Mouse (Mus musculus) lung, embryonic 15.5 days (tissue): Measurements from ENCODE around the gene Enkur. TPM values are rescaled to one million over a fixed set of nuclear protein-coding genes. Genes with fewer than 3 reads are reported as not detected.
"Not testable (repeated sequence)": the region's sequence is repeated elsewhere in the genome, so short reads cannot be mapped to it uniquely, and the experiment has no call there.

Experiments
- ATAC-seq: fragments of 200-750 bp; cut with Nextera tagmentation; 2 replicates; pipeline ENCODE4 v1.8.0; 2017; ENCODE audit warnings: moderate number of reproducible peaks, borderline replicate concordance; ENCODE audit not compliant: low FRiP score, low TSS enrichment; ENCODE audit errors: extremely low read depth
- H3K27ac ChIP-seq: fragments of 300-500 bp; sonication (generic); 2 replicates; pipeline ENCODE4 v1.5.1; 2015; ENCODE audit warnings: moderate library complexity, mild to moderate bottlenecking, inconsistent platforms
- H3K27me3 ChIP-seq: fragments of 300-500 bp; sonication (generic); 2 replicates; pipeline ENCODE4 v1.6.1; 2015; ENCODE audit warnings: inconsistent platforms
- H3K36me3 ChIP-seq: fragments of 300-500 bp; sonication (generic); 2 replicates; pipeline ENCODE4 v1.6.1; 2015; ENCODE audit warnings: inconsistent platforms
- H3K4me1 ChIP-seq: fragments of 300-500 bp; sonication (generic); 2 replicates; pipeline ENCODE4 v1.6.1; 2015; ENCODE audit warnings: inconsistent platforms
- H3K4me2 ChIP-seq: fragments of 300-500 bp; sonication (generic); 2 replicates; pipeline ENCODE4 v1.6.1; 2015; ENCODE audit warnings: inconsistent platforms, mild to moderate bottlenecking, moderate library complexity
- H3K4me3 ChIP-seq: fragments of 300-500 bp; sonication (generic); 2 replicates; pipeline ENCODE4 v1.5.1; 2015; ENCODE audit warnings: mild to moderate bottlenecking, inconsistent platforms
- H3K9ac ChIP-seq: fragments of 300-500 bp; sonication (generic); 2 replicates; pipeline ENCODE4 v1.6.1; 2015; ENCODE audit warnings: inconsistent platforms
- H3K9me3 ChIP-seq: fragments of 300-500 bp; sonication (generic); 2 replicates; pipeline ENCODE4 v1.6.1; 2016; ENCODE audit warnings: inconsistent platforms
- WGBS: fragments of 180-500 bp; shearing (Covaris S2); methylation state at CpG from one replicate; pipeline ENCODE4 v1.1.7; 2015; 5-methylcytosine and 5-hydroxymethylcytosine counted together
- polyA plus RNA-seq: library from polyadenylated mRNA; unstranded; fragments of >200 nt; fragmentation: Nextera tagmentation; extraction: Ambion mirVana; gene quantifications from 2 replicates; pipeline ENCODE4 v1.2.1, GENCODE M21; 2015

Enkur gene
- 2.9 and 3.0 TPM in 2 replicates for polyA plus RNA-seq

DNA sequence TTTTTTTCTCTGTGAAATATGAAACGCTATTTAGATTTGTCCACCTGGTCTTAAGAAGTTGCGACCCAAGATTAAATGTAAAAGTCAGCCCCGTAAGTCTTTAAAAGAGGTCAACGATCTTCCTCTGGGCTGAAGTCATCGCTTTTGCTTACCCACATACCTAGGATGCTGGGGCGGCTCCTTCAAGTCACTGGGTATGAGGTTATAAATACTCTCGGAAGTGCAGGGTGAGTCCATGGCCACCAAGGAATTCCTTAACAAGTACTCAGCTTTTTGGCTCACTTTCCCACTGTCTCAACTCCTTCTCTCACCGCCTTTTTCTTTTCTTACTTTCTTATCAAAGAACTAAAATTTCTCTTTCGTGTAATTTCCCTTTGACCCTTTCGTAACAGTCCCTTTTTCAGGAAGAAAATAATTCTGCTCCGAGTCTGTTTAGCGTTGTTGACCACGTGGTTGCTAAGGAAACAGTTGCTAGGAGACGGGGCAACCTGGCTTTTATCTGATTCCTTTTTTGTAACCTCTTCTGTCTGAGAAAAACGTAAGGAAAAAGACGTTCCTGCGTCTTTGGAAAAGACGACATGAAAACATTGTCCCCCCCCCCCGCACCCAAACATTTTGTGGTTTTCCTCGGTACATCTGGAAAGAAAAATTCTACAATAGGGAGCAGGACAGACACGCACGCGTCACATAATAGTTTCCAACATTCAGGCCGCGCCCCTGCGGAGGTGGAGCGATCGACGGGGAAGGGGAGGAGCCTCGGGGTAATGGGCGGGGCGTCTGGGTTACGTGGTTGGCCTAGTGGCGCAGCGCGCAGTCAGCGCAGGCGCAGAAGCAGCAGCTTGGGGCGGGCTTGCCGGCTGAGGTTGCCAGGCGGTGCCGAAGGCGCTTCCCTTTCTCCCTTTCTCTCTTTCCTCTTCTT lies at the start of gene Enkur, which contains the start of gene Thnsl1:
Gene Enkur (minus strand): TSS at position 454 of the 919 bp plus-strand sequence.
Gene Thnsl1 (plus strand): TSS at position 813 of the 919 bp plus-strand sequence.
- Histone ChIP-seq H3K4me1 (peaks cover 8% of the 10 kb centered on the region; the same call in 1 of the 2 replicates), H3K9me3 (no peaks in the 10 kb centered on the region), H3K4me2 (peak within 1 kb of the TSS; percentile 86), H3K36me3 (no peaks in the 10 kb centered on the region), H3K27ac (peak within 1 kb of the TSS; percentile 58), H3K4me3 (peak within 1 kb of the TSS; percentile 61), H3K9ac (peak within 1 kb of the TSS; percentile 59), H3K27me3 (no peaks in the 10 kb centered on the region)
- ATAC-seq: peak; percentile 100
- WGBS: 2% methylated on average over 43 of the region's 43 CpGs

DNA sequence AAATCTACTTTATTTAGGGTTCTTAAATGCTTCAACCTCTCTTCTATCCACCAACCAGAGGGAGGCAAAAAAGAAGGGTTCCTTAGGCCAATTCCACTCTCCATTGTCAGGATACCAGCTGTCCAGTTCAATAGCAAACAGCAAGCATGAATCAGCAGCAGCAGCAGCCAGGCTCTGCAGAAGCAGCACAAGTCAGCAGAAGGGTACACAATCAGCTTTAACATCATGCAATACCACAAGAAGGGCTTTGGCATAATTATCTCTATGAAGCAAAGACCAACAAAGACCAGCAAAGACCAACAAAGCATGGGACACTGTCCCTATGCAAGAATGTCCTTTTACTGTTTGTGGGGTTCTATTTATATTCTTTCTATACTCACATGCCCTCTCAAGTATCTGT lies 49.1 kb upstream of the Enkur start:
- Histone ChIP-seq H3K27me3 (no peaks in the 10 kb centered on the region), H3K36me3 (no peaks in the 10 kb centered on the region), H3K4me2 (no peak overlapping the region), H3K4me1 (peaks cover 4% of the 10 kb centered on the region; the same call in 1 of the 2 replicates), H3K4me3 (no peak overlapping the region), H3K9ac (no peak overlapping the region), H3K27ac (no peak overlapping the region), H3K9me3 (no peaks in the 10 kb centered on the region)
- no peak for ATAC-seq

DNA sequence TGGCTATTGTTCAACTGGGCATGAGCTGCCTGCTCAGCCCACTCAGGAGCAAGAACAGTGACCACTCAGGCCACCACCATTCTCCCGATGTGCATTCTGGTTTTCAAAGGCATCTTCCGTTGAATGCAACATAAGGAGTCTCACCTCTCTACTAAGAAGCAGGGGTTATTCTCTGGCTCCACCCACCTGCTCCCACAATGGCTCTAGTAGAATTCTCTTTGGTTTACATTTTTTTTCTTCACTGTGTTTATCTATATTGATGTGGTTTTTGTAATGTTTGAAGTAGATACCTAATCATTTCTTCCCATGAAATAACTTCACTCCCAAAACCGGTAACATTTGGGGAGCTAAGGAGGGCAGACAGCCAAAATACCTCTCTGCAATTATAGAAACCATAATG lies 48.5 kb upstream of the Enkur start:
- ATAC-seq: no peak
- Histone ChIP-seq H3K4me2 (no peak overlapping the region), H3K9ac (no peak overlapping the region), H3K4me3 (no peak overlapping the region), H3K9me3 (no peaks in the 10 kb centered on the region), H3K27me3 (no peaks in the 10 kb centered on the region), H3K27ac (no peak overlapping the region), H3K4me1 (peaks cover under 1% of the 10 kb centered on the region; the same call in 1 of the 2 replicates), H3K36me3 (no peaks in the 10 kb centered on the region)
- 65% methylated on average over 3 of the region's 3 CpGs for WGBS

DNA sequence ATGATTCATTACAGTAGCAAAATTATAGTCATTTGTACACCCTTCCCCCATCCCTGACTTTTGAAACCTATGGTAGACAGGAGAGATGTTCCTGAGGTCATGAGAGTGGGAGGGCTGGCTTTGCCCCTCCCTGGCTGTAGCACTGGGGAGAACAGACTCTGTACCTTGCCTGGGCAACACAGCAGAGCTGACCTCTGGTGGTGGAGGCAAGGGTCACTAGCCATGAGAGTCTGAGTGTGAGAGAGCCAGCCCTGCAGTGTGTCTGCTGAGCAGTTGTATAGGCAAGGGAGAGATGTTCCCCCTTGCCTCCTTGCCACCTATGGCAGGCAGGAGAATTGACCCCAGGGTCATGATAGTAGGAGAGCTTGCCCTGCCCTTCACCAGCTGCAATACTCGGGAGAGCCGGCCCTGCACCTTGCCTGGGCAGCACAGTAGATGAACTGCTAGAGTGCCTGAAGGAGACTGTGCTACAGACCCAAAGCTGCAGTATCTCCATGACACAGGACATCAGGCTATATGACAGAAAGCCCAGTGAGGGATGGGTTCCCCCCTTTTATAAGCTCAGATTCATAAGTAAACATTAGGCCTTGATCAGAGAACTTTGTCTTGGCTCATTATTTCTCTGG lies 40.4 kb upstream of the Enkur start:
- Histone ChIP-seq H3K27me3 (no peaks in the 10 kb centered on the region), H3K36me3 (no peaks in the 10 kb centered on the region), H3K9ac (no peak overlapping the region), H3K4me3 (no peak overlapping the region), H3K9me3 (no peaks in the 10 kb centered on the region), H3K27ac (no peak overlapping the region), H3K4me2 (no peak overlapping the region), H3K4me1 (no peaks in the 10 kb centered on the region)
- no peak; the same call in 1 of the 2 replicates for ATAC-seq
- WGBS: 58% methylated on average over 2 of the region's 2 CpGs

DNA sequence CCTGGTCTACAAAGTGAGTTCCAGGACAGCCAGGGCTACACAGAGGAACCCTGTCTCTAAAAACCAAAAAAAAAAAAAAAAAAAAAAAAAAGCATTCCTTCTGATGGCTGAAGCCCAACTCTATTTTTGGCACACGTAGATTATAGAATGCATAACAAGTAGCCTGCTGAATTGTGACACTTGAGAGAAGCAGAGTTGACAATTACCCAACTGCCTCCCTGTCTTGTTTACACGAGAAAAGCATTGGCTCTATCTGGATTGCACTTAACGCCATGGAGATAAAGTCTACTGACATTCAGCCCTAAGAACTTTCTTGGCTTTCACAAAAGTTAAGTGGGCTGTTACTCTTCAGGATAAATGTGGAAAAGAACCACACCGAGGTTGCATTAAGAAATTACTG lies 39.8 kb upstream of the Enkur start:
- no peak overlapping the region for H3K4me3 ChIP-seq
- WGBS: 36% methylated on average over 4 of the region's 4 CpGs
- no peak for ATAC-seq
- no peaks in the 10 kb centered on the region for H3K4me1 ChIP-seq
- H3K4me2 ChIP-seq: no peak overlapping the region
- H3K27me3 ChIP-seq: no peaks in the 10 kb centered on the region
- H3K36me3 ChIP-seq: no peaks in the 10 kb centered on the region
- no peak overlapping the region for H3K27ac ChIP-seq
- H3K9ac ChIP-seq: no peak overlapping the region
- H3K9me3 ChIP-seq: no peaks in the 10 kb centered on the region

DNA sequence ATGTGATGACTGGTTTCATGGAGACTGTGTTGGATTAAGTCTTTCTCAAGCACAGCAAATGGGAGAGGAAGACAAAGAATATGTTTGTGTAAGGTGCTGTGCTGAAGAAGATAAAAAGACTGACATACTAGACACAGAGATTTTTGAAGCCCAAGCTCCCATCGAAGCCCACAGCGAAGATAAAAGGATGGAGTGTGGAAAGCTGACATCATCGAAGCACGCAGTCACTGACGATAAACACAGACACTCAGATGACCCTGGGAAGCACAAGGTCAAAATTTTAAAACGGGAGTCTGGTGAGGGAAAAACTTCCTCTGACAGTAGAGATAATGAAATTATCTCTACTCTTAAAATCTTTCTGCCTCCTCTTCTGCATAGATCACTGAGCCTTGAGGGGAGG lies 38.9 kb upstream of the Enkur start:
- ATAC-seq, H3K9ac ChIP-seq, H3K4me2 ChIP-seq, H3K27ac ChIP-seq, H3K4me1 ChIP-seq, H3K27me3 ChIP-seq, H3K4me3 ChIP-seq, H3K9me3 ChIP-seq, H3K36me3 ChIP-seq: not testable (repeated sequence)
- WGBS: 30% methylated on average over 4 of the region's 6 CpGs

DNA sequence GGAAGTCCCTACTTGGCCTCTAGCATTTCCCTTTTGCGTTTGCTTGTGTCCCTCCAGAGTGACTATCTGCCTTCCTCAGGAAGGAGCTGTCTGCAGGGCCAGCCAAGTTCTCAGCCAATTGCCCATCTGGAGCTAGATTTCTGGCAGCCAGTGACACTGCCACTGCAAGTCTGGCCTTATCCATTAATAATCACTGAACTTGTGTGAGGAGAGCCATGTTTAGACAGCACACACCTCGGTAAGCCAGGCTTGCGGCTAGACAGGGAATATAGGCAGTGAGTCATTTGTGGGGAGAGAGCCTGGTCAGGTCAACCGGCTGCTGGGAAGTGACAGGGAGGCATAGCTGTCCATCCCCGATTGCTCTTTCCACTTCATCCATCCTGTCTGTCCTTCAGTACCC lies 31.7 kb upstream of the Enkur start:
- Histone ChIP-seq H3K36me3 (no peaks in the 10 kb centered on the region), H3K27me3 (no peaks in the 10 kb centered on the region), H3K27ac (no peak overlapping the region), H3K9me3 (no peaks in the 10 kb centered on the region), H3K9ac (no peak overlapping the region), H3K4me2 (no peak overlapping the region), H3K4me1 (peaks cover 7% of the 10 kb centered on the region), H3K4me3 (no peak overlapping the region)
- WGBS: 8% methylated on average over 5 of the region's 5 CpGs
- no peak for ATAC-seq

DNA sequence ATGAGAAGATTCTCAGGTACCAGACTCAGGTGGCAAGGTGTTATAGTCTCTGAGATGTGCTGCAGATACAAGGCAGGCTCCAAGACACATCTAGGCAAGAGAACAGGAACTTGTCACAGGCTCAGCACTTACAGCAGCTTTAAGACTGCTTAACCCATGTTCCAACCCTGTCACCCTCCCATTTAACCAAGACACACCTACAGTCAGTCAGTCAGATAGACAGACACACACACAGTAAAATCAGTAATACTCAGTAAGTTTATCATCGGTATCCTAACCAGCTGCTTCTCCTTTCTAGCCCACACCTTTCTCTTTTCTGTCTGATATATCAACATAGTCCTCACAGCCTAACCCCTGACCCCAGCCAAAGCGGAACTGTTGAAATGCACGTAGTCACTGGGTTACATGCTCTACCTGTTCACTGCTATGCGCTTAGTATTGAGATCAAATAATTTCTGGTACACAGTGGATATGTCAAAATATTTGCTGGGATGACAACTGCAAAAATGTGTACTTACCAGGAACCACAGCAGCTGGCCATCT lies 30.8 kb upstream of the Enkur start:
- no peak overlapping the region for H3K4me3 ChIP-seq
- no peaks in the 10 kb centered on the region for H3K9me3 ChIP-seq
- ATAC-seq: no peak
- WGBS: 82% methylated on average over 4 of the region's 4 CpGs
- H3K4me1 ChIP-seq: peaks cover 7% of the 10 kb centered on the region
- H3K27ac ChIP-seq: peak overlapping the region; percentile 72
- H3K27me3 ChIP-seq: no peaks in the 10 kb centered on the region
- no peaks in the 10 kb centered on the region for H3K36me3 ChIP-seq
- H3K9ac ChIP-seq: no peak overlapping the region
- no peak overlapping the region for H3K4me2 ChIP-seq

DNA sequence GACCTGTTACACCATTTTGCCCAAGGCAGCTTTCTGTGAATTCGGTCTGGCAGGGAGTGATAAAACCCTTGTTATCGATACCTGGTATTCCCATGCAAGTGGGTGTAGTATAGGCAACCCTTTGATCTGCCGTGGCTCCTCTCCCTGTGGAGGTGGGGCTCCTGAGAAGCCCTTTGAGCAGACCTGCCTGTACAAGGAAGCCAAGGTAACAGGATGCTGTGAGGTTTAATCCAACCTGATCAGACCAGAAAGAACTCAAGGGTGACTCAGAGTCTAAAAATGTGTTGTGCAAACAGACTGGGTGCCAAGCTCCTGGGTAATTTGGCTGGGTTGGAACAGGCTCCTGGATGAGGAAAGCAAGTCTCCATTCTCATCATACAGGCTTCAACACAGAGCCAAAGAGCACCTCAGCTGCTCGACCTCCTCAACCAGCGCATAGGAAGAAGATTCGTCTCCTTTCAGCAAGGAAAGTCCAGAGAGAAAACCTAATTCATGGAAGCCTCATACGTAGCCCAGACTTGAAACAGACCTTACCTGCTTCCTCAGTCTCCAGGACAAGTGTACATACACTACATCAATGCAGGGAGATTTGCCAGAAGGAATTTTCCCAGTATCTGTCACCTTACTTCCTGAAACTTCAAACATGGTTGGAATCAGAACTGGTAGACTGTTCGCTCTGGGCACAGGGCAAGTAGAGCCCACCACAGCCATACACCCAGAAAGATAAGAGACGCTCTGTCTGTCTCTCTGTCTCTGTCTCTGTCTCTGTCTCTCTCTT lies 29.9 kb upstream of the Enkur start:
- H3K27ac ChIP-seq: peak overlapping the region; percentile 72
- H3K9ac ChIP-seq: no peak overlapping the region
- no peak overlapping the region for H3K4me2 ChIP-seq
- peak; percentile 84 for ATAC-seq
- no peaks in the 10 kb centered on the region for H3K36me3 ChIP-seq
- no peaks in the 10 kb centered on the region for H3K27me3 ChIP-seq
- H3K4me1 ChIP-seq: peaks cover 7% of the 10 kb centered on the region
- no peaks in the 10 kb centered on the region for H3K9me3 ChIP-seq
- WGBS: 50% methylated on average over 9 of the region's 9 CpGs
- H3K4me3 ChIP-seq: no peak overlapping the region

DNA sequence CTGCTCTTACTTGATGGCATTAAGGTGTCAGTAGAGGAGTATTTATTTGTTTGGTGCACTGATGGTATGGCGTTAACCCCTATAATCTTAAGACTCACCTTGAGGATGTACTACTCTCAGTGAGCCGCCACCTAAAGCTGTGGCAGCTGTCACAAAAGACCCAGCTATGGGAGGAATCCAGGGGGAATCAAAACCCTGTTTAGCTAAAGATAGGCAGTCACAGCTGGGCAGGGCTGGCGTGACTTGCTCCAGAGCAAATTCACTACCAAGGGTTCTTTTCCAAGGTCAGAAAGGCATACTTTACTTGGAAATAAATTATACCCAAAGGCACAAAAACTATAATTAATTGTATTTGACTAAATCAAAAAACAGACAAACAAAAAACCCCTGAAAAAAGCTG lies 26.0 kb upstream of the Enkur start:
- Histone ChIP-seq H3K36me3 (no peaks in the 10 kb centered on the region), H3K4me1 (no peaks in the 10 kb centered on the region), H3K4me3 (no peak overlapping the region), H3K9ac (no peak overlapping the region), H3K27me3 (no peaks in the 10 kb centered on the region), H3K4me2 (no peak overlapping the region), H3K9me3 (no peaks in the 10 kb centered on the region), H3K27ac (no peak overlapping the region)
- 64% methylated on average over 3 of the region's 3 CpGs for WGBS
- no peak for ATAC-seq

DNA sequence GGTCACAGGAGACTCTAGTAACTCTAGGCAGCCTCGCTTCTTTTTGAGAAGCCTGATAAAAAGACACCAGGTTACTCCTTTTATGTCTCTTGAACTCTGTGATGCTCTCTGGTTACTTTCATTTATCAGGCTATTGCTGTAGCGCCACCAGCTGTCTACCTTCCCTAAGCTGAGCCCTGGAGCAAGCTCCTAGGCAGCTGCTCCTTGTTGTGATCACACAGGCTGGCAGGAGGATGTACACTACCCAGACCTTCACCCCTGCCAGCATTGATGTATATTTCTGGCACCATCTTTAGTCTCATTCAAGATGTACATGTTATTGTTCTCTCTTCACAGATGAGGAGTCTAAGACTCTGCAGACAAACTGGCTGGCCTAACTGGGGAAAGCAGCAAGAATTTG lies 25.1 kb upstream of the Enkur start:
- H3K4me1 ChIP-seq: no peaks in the 10 kb centered on the region
- no peak overlapping the region for H3K27ac ChIP-seq
- H3K4me2 ChIP-seq: no peak overlapping the region
- no peaks in the 10 kb centered on the region for H3K9me3 ChIP-seq
- H3K27me3 ChIP-seq: no peaks in the 10 kb centered on the region
- no peak overlapping the region for H3K9ac ChIP-seq
- WGBS: 69% methylated on average over 2 of the region's 2 CpGs
- no peak overlapping the region for H3K4me3 ChIP-seq
- ATAC-seq: no peak
- no peaks in the 10 kb centered on the region for H3K36me3 ChIP-seq
